Mouse (Mus musculus): ENCODE results near the gene Adamts18. TPM values are rescaled to one million over a fixed set of nuclear protein-coding genes. Genes with fewer than 3 reads are reported as not detected.

Gene Adamts18
- polyA plus RNA-seq, 1 experiment: 0.43 TPM

- no peak for DNase-seq (ENCODE audit: low read depth)
Observed at GRCm38 (mm10) chr8:113660128-113660527, 188.4 kb downstream of the Adamts18 start.

GRCm38 (mm10) chr8:113656681-113657298 is 191.7 kb downstream of the Adamts18 start:
- DNase-seq (ENCODE audit: low read depth): no peak

DNA sequence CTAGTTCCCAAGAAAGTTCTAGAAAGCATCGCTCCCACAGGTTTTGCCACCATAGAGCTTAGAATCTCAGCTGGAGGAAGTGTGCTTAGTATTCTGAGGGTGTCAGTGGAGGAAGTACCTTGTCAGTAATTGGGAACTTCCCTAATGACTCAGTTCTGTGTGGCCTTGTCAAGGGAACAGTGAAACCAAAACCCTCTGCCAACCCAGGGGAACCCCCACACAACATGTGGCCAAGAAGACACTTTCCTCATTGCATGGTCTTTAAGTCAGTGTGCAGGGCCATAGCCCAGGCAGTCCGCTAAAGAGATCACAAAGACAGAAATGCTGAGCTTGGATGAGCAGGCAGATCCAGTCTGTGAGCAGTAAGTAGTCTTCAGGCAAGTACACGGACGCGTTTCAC is 192.4 kb downstream of the Adamts18 start:
- DNase-seq (ENCODE audit: low read depth): no peak

GRCm38 (mm10) chr8:113653151-113653550 is 195.4 kb downstream of the Adamts18 start:
- no peak for DNase-seq (ENCODE audit: low read depth)

- no peak for DNase-seq (ENCODE audit: low read depth)
Observed at GRCm38 (mm10) chr8:113652450-113652849, 196.1 kb downstream of the Adamts18 start.

Other genes starting within 250 kb of the Adamts18 start
- 4.7 and 9.1 TPM in 2 replicates for gene Mon1b, start 213.2 kb downstream of the Adamts18 start, polyA plus RNA-seq (2012; rRNA removed)
- gene Syce1l, start 205.5 kb downstream of the Adamts18 start, polyA plus RNA-seq (2012; rRNA removed): not detected in 2 replicates